Mouse (Mus musculus): Measurements from ENCODE around the gene Dsp. TPM values are rescaled to one million over a fixed set of nuclear protein-coding genes. Genes with fewer than 3 reads are reported as not detected.

The Dsp gene
- polyA plus RNA-seq, 1 experiment from 2014 or later = 5.1 TPM

DNA sequence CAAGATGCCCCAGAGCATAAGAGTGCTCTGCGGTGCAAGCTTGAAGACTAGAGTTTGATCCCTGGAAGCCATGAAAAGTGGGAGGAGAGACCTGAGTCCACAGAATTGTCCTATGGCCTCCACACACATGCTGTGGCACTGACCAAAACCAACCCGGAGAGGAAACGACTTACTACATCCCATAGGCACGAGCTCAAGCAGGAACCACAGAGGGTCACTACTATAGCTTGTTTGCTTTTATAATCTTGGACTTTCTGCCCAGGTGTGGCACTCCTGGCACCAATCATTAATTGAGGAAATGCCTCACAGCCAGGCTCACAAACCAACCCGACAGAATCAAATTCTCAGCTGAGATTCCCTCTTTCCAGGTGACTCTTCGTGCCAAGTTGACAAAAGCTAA, 50.3 kb downstream of the Dsp start:
- ATAC-seq (replicated peaks; ENCODE audit: low FRiP score) = no peak
- H3K4me2 ChIP-seq = no peak overlapping the region
- whole genome bisulfite sequencing = 78% methylated on average over 6 of the region's 6 CpGs

DNA sequence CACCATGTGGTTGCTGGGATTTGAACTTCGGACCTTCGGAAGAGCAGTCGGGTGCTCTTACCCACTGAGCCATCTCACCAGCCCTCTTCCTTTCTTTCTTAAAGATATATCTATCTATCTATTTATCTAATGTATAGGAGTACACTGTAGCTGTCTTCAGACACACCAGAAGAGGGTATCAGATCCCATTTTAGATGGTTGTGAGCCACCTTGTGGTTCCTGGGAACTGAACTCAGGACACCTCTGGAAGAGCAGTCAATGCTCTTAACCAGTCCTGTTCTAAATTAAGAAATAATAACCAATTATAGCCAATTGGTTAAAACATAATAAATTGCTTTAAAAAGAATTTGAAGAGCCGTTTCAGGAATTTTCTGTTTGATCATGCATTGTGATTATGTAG, 53.1 kb downstream of the Dsp start:
- ATAC-seq (replicated peaks; ENCODE audit: low FRiP score) = no peak
- H3K36me3 ChIP-seq = 0 out of 2 replicates have a peak, but pooled peaks cover 4% of the 10 kb centered on the region
- H3K4me2 ChIP-seq = peak overlapping the region; percentile 66
- peaks cover 17% of the 10 kb centered on the region for H3K4me1 ChIP-seq
- no peak overlapping the region for H3K27ac ChIP-seq
- WGBS = 48% methylated on average over 4 of the region's 4 CpGs
- no peaks in the 10 kb centered on the region for H3K27me3 ChIP-seq
- no peak overlapping the region for H3K9ac ChIP-seq
- H3K9me3 ChIP-seq (replicated peaks) = no peaks in the 10 kb centered on the region
- peak overlapping the region; percentile 96 for H3K4me3 ChIP-seq (replicated peaks)

More for the DNA sequence above, 50.3 kb downstream of the Dsp start:
- H3K9me3 ChIP-seq (replicated peaks) = peaks cover 9% of the 10 kb centered on the region; the same call in 1 of the 2 replicates
- peaks cover 9% of the 10 kb centered on the region for H3K4me1 ChIP-seq
- no peak overlapping the region for H3K4me3 ChIP-seq (replicated peaks)
- no peak overlapping the region for H3K27ac ChIP-seq
- H3K9ac ChIP-seq = no peak overlapping the region
- H3K27me3 ChIP-seq = no peaks in the 10 kb centered on the region
- peaks cover 14% of the 10 kb centered on the region for H3K36me3 ChIP-seq

- under 1% methylated on average over 58 of the region's 59 CpGs for WGBS
Observed at GRCm38 (mm10) chr13:38204702-38205482, 53.8 kb downstream of the Dsp start, which contains the start of gene Snrnp48. Gene Snrnp48, plus strand, starts transcription at chr13:38204938.

DNA sequence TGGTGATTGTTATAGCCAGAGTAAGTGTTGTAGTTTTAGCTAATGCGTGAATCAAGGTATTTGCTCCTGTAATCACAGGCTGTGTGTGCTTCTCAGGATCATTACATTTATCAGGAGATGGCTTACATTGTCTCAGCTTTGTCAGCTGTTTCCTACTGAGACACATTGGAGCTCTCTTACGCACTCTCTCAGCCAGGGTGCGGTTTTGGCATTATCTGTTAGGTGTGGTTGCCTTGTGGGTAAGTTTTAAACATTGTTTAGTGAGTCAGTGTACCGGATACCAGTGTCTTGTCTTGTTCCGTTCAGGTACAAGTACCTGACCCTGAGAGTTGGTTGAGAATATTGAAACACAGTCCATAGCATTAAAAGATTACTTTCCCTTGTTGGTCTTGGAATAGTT, 60.0 kb downstream of the Dsp start:
- 94% methylated on average over 5 of the region's 5 CpGs for WGBS

More at GRCm38 (mm10) chr13:38204702-38205482, 53.8 kb downstream of the Dsp start, which contains the start of gene Snrnp48:
- no peaks in the 10 kb centered on the region for H3K9me3 ChIP-seq (replicated peaks)
- peaks cover 9% of the 10 kb centered on the region; the same call in 1 of the 2 replicates for H3K36me3 ChIP-seq
- H3K4me3 ChIP-seq (replicated peaks) = peak within 1 kb of the TSS; percentile 96
- peaks cover 17% of the 10 kb centered on the region for H3K4me1 ChIP-seq
- H3K4me2 ChIP-seq = peak within 1 kb of the TSS; percentile 66
- ATAC-seq (replicated peaks; ENCODE audit: low FRiP score) = peak; percentile 96
- H3K27ac ChIP-seq = peak within 1 kb of the TSS; percentile 95
- H3K9ac ChIP-seq = peak within 1 kb of the TSS; percentile 88
- H3K27me3 ChIP-seq = no peaks in the 10 kb centered on the region

DNA sequence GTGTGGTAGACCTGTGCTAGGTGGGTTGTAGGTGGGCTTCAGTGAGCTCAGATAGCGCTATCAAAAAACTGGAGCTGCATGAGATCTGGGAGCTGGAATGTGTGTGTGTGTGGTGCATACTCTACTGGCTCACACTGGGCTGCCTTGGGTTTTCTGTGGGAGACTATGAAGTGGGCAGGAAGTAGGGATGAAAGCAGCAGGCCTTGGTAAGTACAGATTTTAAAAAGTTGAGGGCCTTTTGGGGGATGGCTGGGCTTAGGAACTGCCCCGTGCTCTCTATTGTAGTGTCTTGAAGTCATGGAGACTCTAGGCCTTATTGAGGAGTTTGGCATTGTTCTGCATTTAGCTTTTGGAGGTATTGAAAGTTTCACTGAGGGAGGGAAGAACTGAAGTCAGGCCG, 67.6 kb downstream of the Dsp start:
- 97% methylated on average over 3 of the region's 3 CpGs for WGBS
- Histone ChIP-seq H3K4me1 (no peaks in the 10 kb centered on the region), H3K9ac (no peak overlapping the region), H3K27me3 (no peaks in the 10 kb centered on the region), H3K36me3 (peaks cover 90% of the 10 kb centered on the region), H3K4me3 (replicated peaks) (no peak overlapping the region), H3K9me3 (replicated peaks) (no peaks in the 10 kb centered on the region), H3K27ac (no peak overlapping the region), H3K4me2 (no peak overlapping the region)
- ATAC-seq (replicated peaks; ENCODE audit: low FRiP score) = no peak

More for the DNA sequence above, 60.0 kb downstream of the Dsp start:
- no peak for ATAC-seq (replicated peaks; ENCODE audit: low FRiP score)
- Histone ChIP-seq H3K4me2 (no peak overlapping the region), H3K4me3 (replicated peaks) (no peak overlapping the region), H3K4me1 (peaks cover 11% of the 10 kb centered on the region), H3K9me3 (replicated peaks) (no peaks in the 10 kb centered on the region), H3K27me3 (no peaks in the 10 kb centered on the region), H3K27ac (no peak overlapping the region), H3K9ac (no peak overlapping the region), H3K36me3 (peaks cover 58% of the 10 kb centered on the region)

DNA sequence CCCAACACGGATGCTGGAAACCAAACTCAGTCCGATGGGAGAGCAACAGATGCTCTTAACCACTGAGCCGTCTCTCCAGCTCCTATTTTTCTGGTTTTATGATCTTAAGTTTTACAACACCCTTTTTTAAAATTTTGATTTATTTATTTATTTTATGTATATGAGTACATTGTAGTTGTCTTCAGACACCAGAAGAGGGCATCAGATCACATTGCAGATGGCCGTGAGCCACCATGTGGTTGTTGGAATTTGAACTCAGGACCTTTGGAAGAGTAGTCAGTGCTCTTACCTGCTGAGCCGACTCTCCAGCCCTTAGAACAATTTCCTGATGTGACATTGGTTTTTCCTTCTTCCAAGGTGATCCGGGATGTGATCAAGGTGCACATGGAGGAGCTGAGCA, 69.2 kb downstream of the Dsp start:
- Histone ChIP-seq H3K4me2 (no peak overlapping the region), H3K4me3 (replicated peaks) (no peak overlapping the region), H3K27ac (no peak overlapping the region), H3K9me3 (replicated peaks) (no peaks in the 10 kb centered on the region), H3K27me3 (no peaks in the 10 kb centered on the region), H3K9ac (no peak overlapping the region), H3K4me1 (no peaks in the 10 kb centered on the region), H3K36me3 (peaks cover 95% of the 10 kb centered on the region)
- no peak for ATAC-seq (replicated peaks; ENCODE audit: low FRiP score)
- WGBS = 92% methylated on average over 6 of the region's 6 CpGs

- WGBS = 94% methylated on average over 9 of the region's 9 CpGs
- no peak for ATAC-seq (replicated peaks; ENCODE audit: low FRiP score)
- no peaks in the 10 kb centered on the region for H3K4me1 ChIP-seq
Observed at GRCm38 (mm10) chr13:38230177-38230821, 79.2 kb downstream of the Dsp start.

DNA sequence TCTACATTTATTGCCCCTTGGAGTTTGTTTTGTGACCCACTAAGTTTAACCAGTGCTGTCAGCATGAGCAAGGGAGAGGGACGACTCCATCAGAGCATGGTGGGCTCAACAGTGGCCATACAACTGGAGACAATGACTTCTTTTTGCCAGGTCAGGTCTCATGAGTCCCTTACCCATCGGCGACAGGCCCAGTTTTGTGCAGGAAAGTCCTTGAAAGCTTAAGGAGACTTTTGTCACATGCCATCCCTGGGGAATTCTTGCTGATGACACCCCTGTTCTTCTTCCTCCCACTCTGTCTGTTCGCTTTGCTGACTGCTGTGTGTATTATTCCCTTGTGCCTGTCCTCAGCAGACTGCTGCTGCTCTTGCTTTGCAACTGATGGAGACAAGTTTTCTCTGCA, 81.3 kb downstream of the Dsp start:
- Histone ChIP-seq H3K9me3 (replicated peaks) (no peaks in the 10 kb centered on the region), H3K36me3 (peaks cover 19% of the 10 kb centered on the region), H3K9ac (no peak overlapping the region), H3K4me1 (no peaks in the 10 kb centered on the region), H3K27ac (no peak overlapping the region), H3K4me3 (replicated peaks) (no peak overlapping the region), H3K4me2 (no peak overlapping the region), H3K27me3 (no peaks in the 10 kb centered on the region)
- ATAC-seq (replicated peaks; ENCODE audit: low FRiP score) = no peak
- WGBS = 88% methylated on average over 4 of the region's 4 CpGs

More at GRCm38 (mm10) chr13:38230177-38230821, 79.2 kb downstream of the Dsp start:
- H3K9me3 ChIP-seq (replicated peaks) = no peaks in the 10 kb centered on the region
- peaks cover 31% of the 10 kb centered on the region for H3K36me3 ChIP-seq
- H3K9ac ChIP-seq = no peak overlapping the region
- H3K27ac ChIP-seq = no peak overlapping the region
- no peaks in the 10 kb centered on the region for H3K27me3 ChIP-seq
- H3K4me2 ChIP-seq = no peak overlapping the region
- H3K4me3 ChIP-seq (replicated peaks) = no peak overlapping the region

DNA sequence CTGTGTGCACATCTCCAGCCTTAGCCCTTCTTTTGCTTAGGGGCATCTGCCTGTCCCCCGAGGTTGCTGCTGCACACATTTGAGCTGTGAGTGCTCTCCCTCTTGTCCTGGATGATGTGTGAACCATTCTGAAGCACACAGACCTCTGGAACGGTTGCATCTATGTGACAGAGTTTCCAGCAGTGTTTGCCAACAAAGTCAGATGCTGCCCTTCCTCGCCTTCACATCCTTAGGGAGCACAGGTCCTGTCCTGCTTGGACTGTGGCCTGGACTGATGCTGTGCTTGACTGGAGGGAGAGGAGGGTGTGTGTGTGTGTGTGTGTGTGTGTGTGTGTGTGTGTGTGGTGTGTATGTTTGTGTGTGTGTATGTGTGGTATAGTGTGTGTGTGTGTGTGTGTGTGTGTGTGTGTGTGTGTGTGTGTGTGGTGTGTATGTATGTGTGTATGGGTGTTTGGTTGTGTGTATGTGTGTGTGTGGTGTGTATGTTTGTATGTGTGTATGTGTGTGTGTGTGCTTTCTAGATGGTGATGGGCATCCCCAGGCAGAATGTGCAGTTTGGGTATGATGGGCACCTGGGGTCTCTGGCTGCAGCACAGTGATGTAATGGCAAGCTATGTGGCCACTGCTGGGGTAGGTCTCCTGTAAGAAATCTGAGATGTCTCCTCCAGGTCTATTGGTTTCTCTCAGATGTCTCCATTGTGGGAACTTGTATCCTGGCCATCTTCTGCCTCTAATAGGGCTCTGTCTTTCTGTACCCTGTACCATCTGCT, 81.9 kb downstream of the Dsp start:
- 78% methylated on average over 3 of the region's 3 CpGs for WGBS
- ATAC-seq (replicated peaks; ENCODE audit: low FRiP score) = no peak
- Histone ChIP-seq H3K4me2 (no peak overlapping the region), H3K4me1 (no peaks in the 10 kb centered on the region), H3K4me3 (replicated peaks) (no peak overlapping the region), H3K27ac (no peak overlapping the region), H3K36me3 (peaks cover 13% of the 10 kb centered on the region), H3K27me3 (no peaks in the 10 kb centered on the region), H3K9ac (no peak overlapping the region), H3K9me3 (replicated peaks) (no peaks in the 10 kb centered on the region)

DNA sequence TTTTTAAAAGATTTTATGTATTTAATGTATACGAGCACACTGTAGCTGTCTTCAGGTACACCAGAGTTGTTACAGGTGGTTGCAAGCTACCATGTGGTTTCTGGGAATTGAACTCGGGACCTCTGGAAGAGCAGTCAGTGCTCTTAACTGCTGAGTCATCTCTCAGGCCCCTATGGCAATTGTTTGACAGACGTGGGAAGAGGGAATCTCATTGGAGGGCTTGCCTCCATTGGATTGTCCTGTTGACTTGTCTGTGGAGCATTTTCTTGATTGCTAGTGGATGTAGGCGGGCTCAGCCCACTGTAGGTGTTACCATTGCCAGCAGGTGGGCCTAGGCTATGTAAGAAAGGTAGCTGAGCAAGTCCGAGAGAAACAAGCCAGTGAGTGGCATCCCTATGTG, 83.6 kb downstream of the Dsp start:
- Histone ChIP-seq H3K9me3 (replicated peaks) (no peaks in the 10 kb centered on the region), H3K27ac (no peak overlapping the region), H3K27me3 (no peaks in the 10 kb centered on the region), H3K36me3 (no peaks in the 10 kb centered on the region), H3K4me3 (replicated peaks) (no peak overlapping the region), H3K4me2 (no peak overlapping the region), H3K9ac (no peak overlapping the region), H3K4me1 (0 out of 2 replicates have a peak, but pooled peaks cover 3% of the 10 kb centered on the region)
- ATAC-seq (replicated peaks; ENCODE audit: low FRiP score) = no peak
- WGBS = 78% methylated on average over 5 of the region's 5 CpGs

- H3K36me3 ChIP-seq = no peaks in the 10 kb centered on the region
- H3K4me3 ChIP-seq (replicated peaks) = no peak overlapping the region
- no peak overlapping the region for H3K27ac ChIP-seq
- H3K27me3 ChIP-seq = no peaks in the 10 kb centered on the region
- 0 out of 2 replicates have a peak, but pooled peaks cover 3% of the 10 kb centered on the region for H3K4me1 ChIP-seq
- WGBS = 73% methylated on average over 3 of the region's 3 CpGs
- H3K4me2 ChIP-seq = no peak overlapping the region
- ATAC-seq (replicated peaks; ENCODE audit: low FRiP score) = no peak
- no peak overlapping the region for H3K9ac ChIP-seq
- H3K9me3 ChIP-seq (replicated peaks) = no peaks in the 10 kb centered on the region
Observed at GRCm38 (mm10) chr13:38235370-38235769, 84.3 kb downstream of the Dsp start.

GRCm38 (mm10) chr13:38248151-38248550, 97.1 kb downstream of the Dsp start:
- no peaks in the 10 kb centered on the region for H3K36me3 ChIP-seq
- no peak overlapping the region for H3K4me2 ChIP-seq
- 61% methylated on average over 5 of the region's 5 CpGs for WGBS
- no peak overlapping the region for H3K27ac ChIP-seq
- H3K9me3 ChIP-seq (replicated peaks) = no peaks in the 10 kb centered on the region
- ATAC-seq (replicated peaks; ENCODE audit: low FRiP score) = 0 out of 2 replicates have a peak, but pooled peaks have one; percentile 49
- no peaks in the 10 kb centered on the region for H3K27me3 ChIP-seq
- no peak overlapping the region for H3K4me3 ChIP-seq (replicated peaks)
- no peaks in the 10 kb centered on the region for H3K4me1 ChIP-seq
- no peak overlapping the region for H3K9ac ChIP-seq

Measured in kidney, embryonic 15.5 days (tissue).